Mouse (Mus musculus): ENCODE results near the gene C1qa.

- TF ChIP-seq CTCF (IDR thresholded peaks at IDR 0.05; ENCODE audit: borderline replicate concordance, control insufficient read depth, extremely low read depth, insufficient read depth, low read length, poor library complexity) = no peak
- TF ChIP-seq POLR2A (IDR thresholded peaks at IDR 0.05; ENCODE audit: control insufficient read depth, extremely low read depth, insufficient read depth, low read length, poor library complexity) = no peak
Measured at GRCm38 (mm10) chr4:136898084-136898598, 462 bp downstream of the C1qa start.
